Mouse (Mus musculus) embryonic fibroblast, embryonic 13.5 days (primary cell): ENCODE data around the gene Larp1b.

Source experiments
- CTCF ChIP-seq: IDR thresholded peaks from 2 replicates; pipeline ENCODE4 v1.5.1; 2011; ENCODE audit warnings: mild to moderate bottlenecking, control low read depth, low read length, moderate library complexity, borderline replicate concordance; ENCODE audit not compliant: insufficient read depth
- POLR2A ChIP-seq: IDR thresholded peaks from 2 replicates; pipeline ENCODE4 v1.6.1; 2011; ENCODE audit warnings: low read depth, mild to moderate bottlenecking, control low read depth, low read length, moderate library complexity

GRCm38 (mm10) chr3:41084421-41084820 lies 134.8 kb downstream of the Larp1b start:
- no peak for TF ChIP-seq CTCF
- TF ChIP-seq POLR2A: 0 out of 2 replicates have a peak, but pooled peaks have one; percentile 30
